Mouse (Mus musculus) brain, adult 2 months (tissue): ENCODE measurements at regions not wholly inside any gene's neighbourhood (a gene's known extent, or its start where the extent isn't known, plus 50 kb on each side); places are given as distances from the start of the nearest gene placed in this dataset.

ENCODE experiments used
- DNase-seq: peaks from one replicate; pipeline ENCODE4 v3.0.0; 2011; ENCODE audit warnings: low read depth, low spot score

DNA sequence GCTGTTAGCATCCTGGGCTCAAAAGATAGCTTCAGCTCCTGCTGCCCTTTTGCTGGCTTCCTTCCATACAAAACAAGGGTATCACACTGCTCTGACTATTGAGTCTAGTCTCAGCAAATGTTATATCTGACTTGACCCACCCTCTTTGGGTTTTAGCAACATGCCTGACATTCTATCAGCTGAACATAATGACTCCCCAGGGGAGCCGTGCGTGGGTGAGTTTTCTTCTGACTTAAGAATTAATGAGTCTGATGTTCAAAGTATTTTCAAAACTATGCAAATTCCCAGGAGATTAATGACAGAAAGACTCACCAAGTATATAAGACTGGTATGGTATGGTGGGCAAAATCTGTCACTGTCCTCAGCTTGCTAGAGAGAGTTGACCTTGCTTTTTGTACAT, 159.0 kb downstream of the Pmp22 start:
- DNase-seq, result peak; percentile 12

DNA sequence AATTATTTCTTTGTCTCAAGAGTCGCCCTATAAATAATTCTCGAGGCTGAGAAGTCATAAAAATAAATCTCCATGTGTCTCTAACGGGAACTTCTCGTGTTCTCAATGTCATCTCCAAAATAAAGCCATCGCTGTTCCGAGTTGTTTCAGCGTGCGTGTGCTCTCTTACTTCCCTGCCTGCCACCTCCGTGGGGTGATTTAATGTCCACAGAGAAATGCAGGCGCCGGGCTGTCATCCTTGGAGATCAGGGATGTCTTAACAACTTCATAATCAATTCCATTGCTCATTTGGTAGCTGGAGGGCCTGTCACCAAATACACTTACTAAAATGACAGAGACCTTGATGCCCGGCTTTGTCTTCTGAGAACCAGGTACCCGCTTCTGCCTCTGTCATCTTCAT, 161.8 kb downstream of the Pmp22 start:
- DNase-seq, result no peak

GRCm38 (mm10) chr11:63293485-63293884, 164.7 kb downstream of the Pmp22 start:
- no peak for DNase-seq

- no peak for DNase-seq
Observed at GRCm38 (mm10) chr11:63294476-63294875, 165.7 kb downstream of the Pmp22 start.

DNA sequence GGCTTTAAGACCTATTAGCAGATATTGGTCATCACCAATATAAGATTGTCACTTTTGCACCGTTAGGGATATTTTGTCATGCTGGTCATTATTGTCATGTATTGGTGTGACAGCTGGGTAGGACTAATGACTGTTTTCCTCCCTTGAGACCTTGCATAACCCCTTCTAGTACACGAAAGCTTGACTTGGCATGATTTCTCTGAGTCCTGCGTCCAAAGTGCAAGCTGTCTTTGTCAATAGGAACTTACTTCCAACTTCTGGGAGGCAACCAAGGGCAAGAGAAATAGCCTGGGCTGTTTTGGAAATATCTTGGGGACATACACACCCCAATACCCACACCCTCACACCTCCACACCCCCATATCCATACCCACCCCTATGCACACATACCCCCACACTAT, 167.7 kb downstream of the Pmp22 start:
- DNase-seq, result no peak

DNA sequence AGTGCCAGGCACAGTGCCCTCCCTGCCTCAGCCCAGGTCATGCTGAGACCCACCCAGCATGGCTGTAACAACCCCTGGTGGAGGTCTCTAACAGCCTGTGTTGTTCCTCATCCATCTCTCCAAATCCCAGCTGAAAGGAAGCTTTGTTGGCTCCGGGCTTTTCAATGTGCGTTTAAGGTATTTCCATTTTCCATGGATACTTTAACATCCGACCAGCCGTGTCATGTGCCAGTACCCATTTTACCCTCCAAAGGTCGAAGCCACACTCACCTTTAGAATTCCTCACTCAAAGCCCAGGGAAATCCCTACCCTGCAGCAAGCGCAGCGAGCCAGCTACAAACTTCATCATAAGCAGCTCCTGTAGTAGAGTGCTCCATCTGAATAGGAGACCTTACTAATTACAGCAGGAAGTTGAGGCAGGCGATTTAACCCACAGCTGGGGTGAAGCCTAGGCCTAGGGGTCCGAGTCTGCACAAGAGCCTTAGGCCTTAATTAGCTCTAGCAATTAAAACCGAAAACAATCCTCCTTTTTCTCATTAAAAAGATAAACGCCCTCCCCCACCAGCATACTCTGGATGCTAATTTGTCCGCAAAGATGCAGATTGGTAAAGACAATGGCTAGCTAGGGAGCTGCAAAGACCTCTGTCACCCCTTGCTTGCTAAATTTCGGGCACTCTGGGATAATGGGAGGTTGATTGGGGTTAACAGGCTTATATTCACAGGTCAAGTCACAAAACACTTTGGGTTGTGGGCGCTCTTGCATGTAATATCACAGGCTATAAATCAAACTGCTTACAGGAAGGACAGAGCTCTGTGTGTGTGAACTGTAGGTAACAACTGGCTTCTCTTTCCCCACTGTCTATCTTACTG, 171.2 kb downstream of the Pmp22 start:
- DNase-seq, result no peak

DNA sequence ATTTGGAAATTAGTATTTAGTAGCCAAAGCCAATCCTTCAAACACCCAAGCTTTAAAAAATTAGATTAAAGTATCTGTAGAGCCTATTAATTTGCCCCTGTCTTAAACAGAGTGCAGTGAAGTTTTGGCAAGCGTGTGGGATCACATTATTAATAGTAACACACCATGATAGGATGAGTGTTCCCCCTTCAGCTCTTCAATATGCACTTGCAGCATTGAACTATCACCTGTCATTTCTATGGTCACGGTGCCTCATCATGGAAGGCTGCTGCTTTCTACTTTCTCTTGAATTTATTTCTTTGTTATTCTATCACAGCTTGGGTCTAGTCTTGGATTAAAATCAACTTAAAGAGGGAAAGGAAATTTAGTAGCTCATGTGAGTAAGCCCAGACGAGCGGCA, 196.4 kb downstream of the Pmp22 start:
- DNase-seq, result no peak

DNA sequence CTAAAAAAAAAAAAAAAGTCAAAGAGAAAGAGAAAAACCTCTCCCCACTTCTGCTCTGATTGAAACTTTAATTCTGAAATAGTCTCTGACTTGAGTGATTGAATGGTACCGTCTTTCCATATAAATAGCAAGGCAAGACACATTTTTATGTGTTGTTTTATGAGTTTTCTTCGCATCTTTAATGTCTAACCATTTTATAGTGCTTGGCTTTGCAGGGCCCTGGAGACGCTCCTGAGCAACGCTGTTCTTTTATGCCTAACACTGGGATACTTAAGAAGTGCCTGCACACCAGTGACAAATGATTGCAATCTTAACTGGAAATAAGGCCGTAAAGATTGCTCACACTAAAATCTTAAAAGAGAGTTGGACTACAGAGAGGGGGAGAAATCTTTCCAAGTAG, 198.1 kb downstream of the Pmp22 start:
- no peak for DNase-seq

GRCm38 (mm10) chr11:63337503-63337902, 208.7 kb downstream of the Pmp22 start:
- DNase-seq, result no peak

DNA sequence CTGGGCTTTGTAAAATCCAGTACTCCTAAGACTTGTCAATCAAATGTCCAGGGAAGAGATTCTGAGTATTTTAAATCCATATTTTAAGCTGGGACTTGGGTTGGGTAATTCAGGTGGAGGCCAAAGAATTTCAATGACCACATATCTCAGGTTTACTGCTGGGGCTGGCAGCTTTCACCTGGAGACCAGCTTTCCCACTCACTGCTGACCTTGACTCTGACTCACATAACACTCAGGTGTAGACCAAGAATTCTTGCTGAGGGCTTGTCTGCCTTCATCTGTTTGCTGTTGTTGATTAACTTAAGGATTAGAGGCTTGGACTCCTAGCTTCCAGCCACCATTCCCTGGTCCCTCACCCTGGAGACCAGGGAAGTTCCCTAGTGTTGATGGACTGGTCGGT, 209.5 kb downstream of the Pmp22 start:
- no peak for DNase-seq

- no peak for DNase-seq
Observed at GRCm38 (mm10) chr11:63345653-63346052, 216.9 kb downstream of the Pmp22 start.

GRCm38 (mm10) chr11:63350123-63350696, 221.4 kb downstream of the Pmp22 start:
- DNase-seq, result peak; percentile 10

DNA sequence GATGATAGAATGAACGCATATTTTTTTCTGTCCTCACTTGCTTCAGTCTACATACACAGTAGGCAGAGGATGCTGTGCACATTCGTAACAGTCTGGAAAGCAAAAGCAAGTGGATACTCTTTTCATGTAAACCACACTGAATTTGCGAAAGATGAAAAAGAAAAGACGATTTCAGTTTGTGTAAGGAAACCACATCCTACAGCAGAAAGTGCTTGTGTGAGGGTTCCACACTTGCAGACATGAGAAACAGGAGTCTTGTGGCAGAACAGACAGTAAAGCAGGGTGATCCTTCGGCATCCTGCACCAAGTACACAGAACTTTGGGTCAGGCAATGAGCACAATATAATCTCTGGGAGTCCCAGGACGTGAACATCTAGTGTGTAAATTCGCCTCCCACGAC, 223.2 kb downstream of the Pmp22 start:
- DNase-seq, result no peak

GRCm38 (mm10) chr11:63352990-63353389, 224.2 kb downstream of the Pmp22 start:
- no peak for DNase-seq

DNA sequence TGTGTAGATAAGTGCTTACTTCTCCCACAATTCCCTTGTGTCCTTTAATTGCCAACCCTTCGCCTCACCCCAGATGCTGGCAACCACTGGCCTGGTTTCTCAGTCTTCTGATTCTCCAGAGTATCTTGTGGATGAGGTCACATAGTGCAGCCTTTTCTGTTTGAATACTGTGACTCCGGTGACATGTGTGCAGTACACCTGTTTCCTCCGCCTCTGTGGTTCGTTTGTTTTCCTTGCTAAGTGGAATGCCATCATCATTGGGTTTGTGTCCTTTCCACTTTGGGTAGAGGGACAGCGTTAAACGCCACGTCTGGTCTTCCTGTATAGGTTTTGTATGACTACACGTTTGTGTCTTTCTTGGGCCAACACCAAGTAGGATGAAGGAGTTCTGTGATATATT, 224.9 kb downstream of the Pmp22 start:
- DNase-seq, result no peak

- DNase-seq, result peak; percentile 12
Observed at GRCm38 (mm10) chr11:63357772-63358344, 229.1 kb downstream of the Pmp22 start.

- no peak for DNase-seq
Observed at GRCm38 (mm10) chr11:63367756-63368265, 239.0 kb downstream of the Pmp22 start.

DNA sequence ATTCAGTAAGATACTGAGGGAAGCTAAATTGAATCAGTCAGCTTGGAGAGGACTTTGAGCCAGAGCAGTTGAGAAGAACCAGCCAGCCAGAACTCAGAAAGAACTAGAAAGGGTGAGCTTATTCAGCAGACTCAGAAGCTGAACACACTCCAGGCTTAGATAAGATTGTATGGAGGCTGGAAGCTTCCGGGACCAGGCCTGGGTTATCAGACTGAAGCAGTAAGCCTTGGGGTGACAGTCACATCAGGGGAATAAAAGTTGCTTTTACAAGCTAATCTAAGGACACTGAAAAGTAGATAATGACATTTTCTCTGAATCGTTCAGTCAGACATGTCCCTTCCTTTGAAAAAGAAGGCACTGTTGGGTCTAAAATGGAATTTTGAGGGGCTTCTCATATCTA, 240.7 kb downstream of the Pmp22 start:
- DNase-seq, result no peak

- DNase-seq, result no peak
Observed at GRCm38 (mm10) chr11:63376311-63376710, 247.5 kb downstream of the Pmp22 start.

DNA sequence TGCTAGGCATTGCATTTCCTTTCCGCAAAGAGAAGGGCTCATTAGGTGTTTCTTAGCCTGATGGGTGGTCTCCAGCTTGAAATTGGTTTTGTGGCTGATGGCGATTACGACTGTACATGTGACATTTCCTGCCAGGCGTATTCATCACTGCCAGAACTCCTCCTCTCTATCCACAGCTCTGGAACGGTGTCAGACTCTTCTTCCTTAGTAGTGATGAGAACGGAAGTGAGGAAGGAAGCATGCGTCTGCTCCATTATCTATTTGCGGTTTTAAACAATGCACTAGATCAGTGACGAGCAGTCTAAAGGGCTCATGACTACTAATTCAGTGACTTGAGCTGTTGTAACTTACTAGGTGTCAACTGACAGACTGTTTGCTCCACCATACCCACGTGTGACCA, 248.2 kb downstream of the Pmp22 start:
- DNase-seq, result no peak

GRCm38 (mm10) chr11:63388247-63388646, 259.5 kb downstream of the Pmp22 start:
- DNase-seq, result no peak

- DNase-seq, result peak; percentile 29
Observed at GRCm38 (mm10) chr11:63391478-63391877, 262.7 kb downstream of the Pmp22 start.

DNA sequence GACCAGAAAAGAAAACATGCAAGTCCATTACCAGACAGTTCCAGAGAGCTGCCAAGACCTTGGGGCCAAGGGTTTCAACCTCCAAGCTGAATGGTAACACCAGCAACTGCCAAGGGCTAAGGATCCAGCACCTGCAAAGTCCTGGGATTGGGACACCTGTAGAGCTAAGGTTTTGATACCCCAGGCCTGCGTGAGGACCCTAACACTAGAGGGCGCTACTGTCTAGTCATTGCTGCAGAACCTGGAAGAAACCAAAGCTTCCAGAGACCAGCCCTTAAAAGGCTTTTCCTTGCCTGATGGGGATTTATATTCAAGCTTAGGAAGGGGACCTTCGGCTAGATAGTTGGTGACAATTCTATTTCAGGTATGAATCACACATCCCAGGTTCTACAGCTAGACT, 263.6 kb downstream of the Pmp22 start:
- peak; percentile 35 for DNase-seq
